Mouse (Mus musculus): ENCODE measurements around the gene Btbd9. TPM values are rescaled to one million over a fixed set of nuclear protein-coding genes. Genes with fewer than 3 reads are reported as not detected.
A peak's percentile ranks its signal among the peaks of the same experiment; 100 is the strongest.

Btbd9 gene
- polyA plus RNA-seq, 1 experiment: 21.3 TPM

DNA sequence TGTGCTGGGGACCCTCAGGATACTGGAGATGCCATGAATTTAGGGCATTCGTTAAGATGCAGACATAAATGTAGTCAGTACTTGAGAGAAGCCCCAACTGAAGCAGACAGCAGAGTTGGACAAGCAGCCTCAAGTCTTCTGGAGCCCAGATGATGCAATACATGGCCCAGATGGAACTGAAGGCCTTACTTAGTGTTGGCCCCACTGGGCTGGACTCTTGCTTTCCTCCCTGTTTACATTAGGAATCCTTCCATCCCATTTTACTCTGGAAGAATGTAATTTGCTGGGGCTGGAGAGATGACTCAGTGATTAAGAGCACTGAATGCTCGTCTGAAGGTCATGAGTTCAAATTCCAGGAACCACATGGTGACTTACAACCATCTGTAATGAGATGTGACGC is 136.6 kb downstream of the Btbd9 start:
- TF ChIP-seq POLR2A (IDR thresholded peaks at IDR 0.05; ENCODE audit: insufficient read length, low read depth) (no peak), TCF3 (IDR thresholded peaks at IDR 0.05; ENCODE audit: insufficient read length, low read depth) (no peak), CEBPB (IDR thresholded peaks at IDR 0.05; ENCODE audit: insufficient read depth, poor library complexity, severe bottlenecking) (peak; percentile 77)
- no peaks in the 10 kb centered on the region for H3K36me3 ChIP-seq (ENCODE audit: control insufficient read depth, insufficient read depth)
- H3K4me3 ChIP-seq: no peak overlapping the region
- H3K27me3 ChIP-seq (ENCODE audit: control insufficient read depth, insufficient read depth, insufficient read length): no peaks in the 10 kb centered on the region
- no peak overlapping the region for H3ac ChIP-seq (ENCODE audit: control insufficient read depth, insufficient read length)
- no peaks in the 10 kb centered on the region for H3K79me2 ChIP-seq (ENCODE audit: control insufficient read depth, insufficient read depth)
- no peak overlapping the region for H3K4me2 ChIP-seq (ENCODE audit: low read depth)

GRCm38 (mm10) chr17:30438786-30439185 is 137.5 kb downstream of the Btbd9 start:
- no peaks in the 10 kb centered on the region for H3K27me3 ChIP-seq (ENCODE audit: control insufficient read depth, insufficient read depth, insufficient read length)
- H3K36me3 ChIP-seq (ENCODE audit: control insufficient read depth, insufficient read depth): no peaks in the 10 kb centered on the region
- TF ChIP-seq CEBPB (IDR thresholded peaks at IDR 0.05; ENCODE audit: insufficient read depth, poor library complexity, severe bottlenecking) (no peak), E2F4 (IDR thresholded peaks at IDR 0.05; ENCODE audit: insufficient read depth) (no peak), REST (IDR thresholded peaks at IDR 0.05; ENCODE audit: insufficient read depth, insufficient read length) (no peak)
- no peak overlapping the region for H3ac ChIP-seq (ENCODE audit: control insufficient read depth, insufficient read length)
- H3K4me2 ChIP-seq (ENCODE audit: low read depth): no peak overlapping the region
- H3K4me3 ChIP-seq: no peak overlapping the region
- H3K79me2 ChIP-seq (ENCODE audit: control insufficient read depth, insufficient read depth): no peaks in the 10 kb centered on the region

- no peaks in the 10 kb centered on the region for H3K79me2 ChIP-seq (ENCODE audit: control insufficient read depth, insufficient read depth)
Observed at GRCm38 (mm10) chr17:30436021-30436461, 140.2 kb downstream of the Btbd9 start.

DNA sequence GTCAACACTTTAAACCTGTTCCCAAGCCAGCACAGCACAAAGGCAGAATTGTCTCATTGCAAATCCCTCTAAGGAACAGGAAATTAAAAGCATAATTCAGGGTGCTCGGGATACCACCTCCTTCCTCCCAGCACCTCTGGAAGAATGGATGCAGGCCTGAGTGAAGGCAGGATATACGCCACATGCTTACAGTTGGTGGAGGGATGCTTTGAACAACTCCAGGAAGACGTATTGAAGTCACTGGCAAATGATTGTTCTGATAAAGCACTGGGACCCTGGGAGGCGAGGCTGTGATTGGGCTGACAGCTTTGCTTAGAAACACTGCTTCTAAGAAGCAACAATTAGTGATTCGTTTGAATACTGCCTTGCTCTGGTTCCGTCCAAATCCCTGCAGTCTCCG is 140.8 kb downstream of the Btbd9 start:
- Histone ChIP-seq H3K27me3 (ENCODE audit: control insufficient read depth, insufficient read depth, insufficient read length) (no peaks in the 10 kb centered on the region), H3K4me3 (no peak overlapping the region), H3K79me2 (ENCODE audit: control insufficient read depth, insufficient read depth) (no peaks in the 10 kb centered on the region), H3K4me2 (ENCODE audit: low read depth) (no peak overlapping the region), H3ac (ENCODE audit: control insufficient read depth, insufficient read length) (no peak overlapping the region), H3K36me3 (ENCODE audit: control insufficient read depth, insufficient read depth) (no peaks in the 10 kb centered on the region)
- TF ChIP-seq MYOD1 (IDR thresholded peaks at IDR 0.05; ENCODE audit: control insufficient read depth in 1 of 3, insufficient read length in 2 of 3, low read depth in 2 of 3) (no peak), MYOG (IDR thresholded peaks at IDR 0.05; ENCODE audit: control insufficient read depth in 1 of 3, insufficient read depth in 1 of 3, insufficient read length in 2 of 3, low read depth in 2 of 3) (no peak), MAX (IDR thresholded peaks at IDR 0.05; ENCODE audit: low read depth) (no peak), SRF (IDR thresholded peaks at IDR 0.05; ENCODE audit: control insufficient read depth, insufficient read length, low read depth) (no peak), TCF12 (IDR thresholded peaks at IDR 0.05; ENCODE audit: insufficient read depth, poor library complexity, severe bottlenecking) (no peak)

More at GRCm38 (mm10) chr17:30436021-30436461, 140.2 kb downstream of the Btbd9 start:
- TF ChIP-seq MAX (IDR thresholded peaks at IDR 0.05; ENCODE audit: low read depth): no peak
- no peaks in the 10 kb centered on the region for H3K36me3 ChIP-seq (ENCODE audit: control insufficient read depth, insufficient read depth)
- no peak overlapping the region for H3ac ChIP-seq (ENCODE audit: control insufficient read depth, insufficient read length)
- no peaks in the 10 kb centered on the region for H3K27me3 ChIP-seq (ENCODE audit: control insufficient read depth, insufficient read depth, insufficient read length)
- H3K4me2 ChIP-seq (ENCODE audit: low read depth): no peak overlapping the region
- no peak overlapping the region for H3K4me3 ChIP-seq

- TF ChIP-seq E2F4 (IDR thresholded peaks at IDR 0.05; ENCODE audit: insufficient read depth) (no peak), MYOD1 (IDR thresholded peaks at IDR 0.05; ENCODE audit: control insufficient read depth in 1 of 3, insufficient read length in 2 of 3, low read depth in 2 of 3) (no peak), MAX (IDR thresholded peaks at IDR 0.05; ENCODE audit: low read depth) (no peak), CEBPB (IDR thresholded peaks at IDR 0.05; ENCODE audit: insufficient read depth, poor library complexity, severe bottlenecking) (no peak), POLR2AphosphoS2 (IDR thresholded peaks at IDR 0.05; ENCODE audit: insufficient read length, low read depth) (no peak), TCF3 (IDR thresholded peaks at IDR 0.05; ENCODE audit: insufficient read length, low read depth) (no peak), USF1 (IDR thresholded peaks at IDR 0.05; ENCODE audit: low read depth) (no peak), REST (IDR thresholded peaks at IDR 0.05; ENCODE audit: insufficient read depth, insufficient read length) (no peak), SRF (IDR thresholded peaks at IDR 0.05; ENCODE audit: control insufficient read depth, insufficient read length, low read depth) (no peak), MYOG (IDR thresholded peaks at IDR 0.05; ENCODE audit: control insufficient read depth in 1 of 3, insufficient read depth in 1 of 3, insufficient read length in 2 of 3, low read depth in 2 of 3) (no peak), TCF12 (IDR thresholded peaks at IDR 0.05; ENCODE audit: insufficient read depth, poor library complexity, severe bottlenecking) (no peak), POLR2A (IDR thresholded peaks at IDR 0.05; ENCODE audit: insufficient read length, low read depth) (no peak)
- H3ac ChIP-seq (ENCODE audit: control insufficient read depth, insufficient read length): no peak overlapping the region
- no peak overlapping the region for H3K4me3 ChIP-seq
- no peaks in the 10 kb centered on the region for H3K27me3 ChIP-seq (ENCODE audit: control insufficient read depth, insufficient read depth, insufficient read length)
- no peaks in the 10 kb centered on the region for H3K79me2 ChIP-seq (ENCODE audit: control insufficient read depth, insufficient read depth)
- H3K4me2 ChIP-seq (ENCODE audit: low read depth): no peak overlapping the region
- no peaks in the 10 kb centered on the region for H3K36me3 ChIP-seq (ENCODE audit: control insufficient read depth, insufficient read depth)
Observed at GRCm38 (mm10) chr17:30432094-30432493, 144.2 kb downstream of the Btbd9 start.

DNA sequence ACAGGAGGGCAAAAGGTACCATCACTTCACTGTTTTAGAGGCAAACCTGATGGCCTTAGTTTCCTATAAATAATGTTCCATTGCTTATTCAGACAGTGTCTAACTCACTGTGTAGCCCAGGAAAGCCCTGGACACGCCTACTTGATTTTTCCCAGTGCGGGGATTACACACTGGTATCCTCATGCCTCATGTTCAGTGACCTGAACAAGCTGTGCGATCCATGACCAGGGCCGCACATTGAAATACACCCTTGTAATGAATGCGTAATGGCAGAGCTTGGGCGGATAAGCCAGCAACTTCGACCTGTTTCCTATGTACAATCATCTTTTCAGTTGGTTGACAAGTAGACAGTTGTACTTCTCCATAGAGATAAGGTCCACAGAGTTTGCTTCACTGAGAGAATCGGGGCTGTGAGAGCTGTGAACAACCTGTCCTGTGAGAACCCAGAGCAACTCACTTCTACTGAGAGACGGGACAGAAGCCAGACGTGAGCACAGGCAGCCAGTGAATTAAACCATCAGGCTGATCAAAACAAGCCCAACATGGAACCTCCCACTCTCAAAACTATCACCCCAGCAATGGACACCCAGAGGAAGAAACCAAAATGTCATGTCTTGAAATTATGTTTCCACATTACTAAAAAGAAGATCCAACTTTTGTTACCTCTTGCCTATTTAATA is 145.2 kb downstream of the Btbd9 start:
- Histone ChIP-seq H3K36me3 (ENCODE audit: control insufficient read depth, insufficient read depth) (no peaks in the 10 kb centered on the region), H3ac (ENCODE audit: control insufficient read depth, insufficient read length) (no peak overlapping the region), H3K4me2 (ENCODE audit: low read depth) (no peak overlapping the region), H3K4me3 (no peak overlapping the region), H3K79me2 (ENCODE audit: control insufficient read depth, insufficient read depth) (no peaks in the 10 kb centered on the region), H3K27me3 (ENCODE audit: control insufficient read depth, insufficient read depth, insufficient read length) (no peaks in the 10 kb centered on the region)
- TF ChIP-seq USF1 (IDR thresholded peaks at IDR 0.05; ENCODE audit: low read depth): no peak
